Mouse (Mus musculus): ENCODE data around the gene Tbx20. TPM values are rescaled to one million over a fixed set of nuclear protein-coding genes. Genes with fewer than 3 reads are reported as not detected.

The Tbx20 gene
- total RNA-seq (2023) = not detected

GRCm38 (mm10) chr9:24774160-24774969 lies at the start of gene Tbx20:
Gene Tbx20 (minus strand): TSS chr9:24774303.

GRCm38 (mm10) chr9:24695700-24696404 lies 78.3 kb downstream of the Tbx20 start, which contains the start of gene Dpy19l2:
Gene Dpy19l2 (minus strand): TSS chr9:24696293.

Other genes starting within 250 kb of the Tbx20 start
- not detected for gene Cypt4, start 149.1 kb downstream of the Tbx20 start, total RNA-seq (2023)
- gene Dpy19l2, start 78.0 kb downstream of the Tbx20 start, total RNA-seq (2023) = under 1 TPM in 1 of 2 experiments, not detected in 1; 0.11 TPM